9 mouse cellular contexts compared by ENCODE assay signal in genomic region chr2:84475601-84476000, GRCm38 (mm10). TPM values are rescaled to one million over a fixed set of nuclear protein-coding genes. Genes with fewer than 3 reads are reported as not detected.
DNase-seq lines count a peak whose midpoint lies in the region; ATAC-seq and TF ChIP-seq lines count a peak whose summit lies in the region.
"Had no signal": no experiment of that assay in that cellular context is flagged by ENCODE, and none has a peak within 500 bp of the region (broad histone marks: within the 10 kb centered on the region; RNA-seq: fewer than 3 reads in every experiment).

No protein-coding gene starts in this region.

- no peak for TF ChIP-seq CTCF in G1E (IDR thresholded peaks at IDR 0.05; ENCODE audit: low read depth, low read length)
- no peak for TF ChIP-seq CTCF in embryonic fibroblast, embryonic 13.5 days (IDR thresholded peaks at IDR 0.05; ENCODE audit: borderline replicate concordance, insufficient read depth, low read length)

- H3K36me3 ChIP-seq in heart, embryonic 14.5 days (ENCODE audit: control insufficient read depth, insufficient read depth, low read length), result peaks cover 15% of the 10 kb centered on the region
- H3K36me3 ChIP-seq in G1E (replicated peaks), result peaks cover 32% of the 10 kb centered on the region
- peaks cover 4% of the 10 kb centered on the region; the same call in 1 of the 2 replicates for H3K36me3 ChIP-seq in liver, embryonic 12.5 days

- peak; percentile 51; the same call in 1 of the 2 replicates for ATAC-seq in heart, embryonic 14.5 days (ENCODE audit: insufficient number of reproducible peaks, insufficient read depth, low FRiP score, low read depth)
- no peak for ATAC-seq in G1E (ENCODE audit: extremely low read depth, insufficient number of reproducible peaks, low FRiP score, poor library complexity, severe bottlenecking)
- no peak for ATAC-seq in liver, embryonic 12.5 days

- no peak for TF ChIP-seq POLR2A in embryonic fibroblast, embryonic 13.5 days (IDR thresholded peaks at IDR 0.05; ENCODE audit: low read depth, low read length)

- H3K9me3 ChIP-seq in heart, embryonic 14.5 days (ENCODE audit: control insufficient read depth, low read length), result no peaks in the 10 kb centered on the region
- H3K9me3 ChIP-seq in G1E (replicated peaks), result no peaks in the 10 kb centered on the region
- H3K9me3 ChIP-seq in liver, embryonic 12.5 days (replicated peaks), result no peaks in the 10 kb centered on the region

- no peaks in the 10 kb centered on the region for H3K27me3 ChIP-seq in heart, embryonic 14.5 days (ENCODE audit: control insufficient read depth, insufficient read depth, low read length)
- no peaks in the 10 kb centered on the region; the same call in 1 of the 2 replicates for H3K27me3 ChIP-seq in G1E (ENCODE audit: insufficient read depth, low read length)
- no peaks in the 10 kb centered on the region for H3K27me3 ChIP-seq in liver, embryonic 12.5 days (replicated peaks)

- no peak for DNase-seq in heart, adult 18-20 months
- DNase-seq in G1E (ENCODE audit: low spot score), result no peak
- DNase-seq in gastrocnemius, postnatal 10 days, result no peak
- DNase-seq in left cerebral cortex, adult 18-20 months (ENCODE audit: low spot score in 2 of 2), result no peak
- DNase-seq in c-Kit-positive CD71-positive TER-119-positive erythroid progenitor cells, embryonic 14.5 days (ENCODE audit: low spot score), result no peak
- DNase-seq: kidney, postnatal 14 days had no signal

- peak overlapping the region; percentile 76 for H3K4me2 ChIP-seq in heart, embryonic 14.5 days (ENCODE audit: low read length)
- peak overlapping the region; percentile 66 for H3K4me2 ChIP-seq in liver, embryonic 12.5 days

- H3K9ac ChIP-seq in heart, embryonic 14.5 days (ENCODE audit: low read length), result peak overlapping the region; percentile 79
- H3K9ac ChIP-seq in liver, embryonic 12.5 days, result peak overlapping the region; percentile 51; the same call in 1 of the 2 replicates

- H3K4me1 ChIP-seq in heart, embryonic 14.5 days (ENCODE audit: control insufficient read depth in 2 of 2, insufficient read depth in 2 of 2, low read length in 2 of 2), result peaks cover 24 to 29% of the 10 kb centered on the region in 2 experiments
- H3K4me1 ChIP-seq in G1E (ENCODE audit: insufficient read depth, low read depth, low read length), result peaks cover 33% of the 10 kb centered on the region
- H3K4me1 ChIP-seq in embryonic fibroblast, embryonic 13.5 days (ENCODE audit: control insufficient read depth, insufficient read depth, low read length), result no peaks in the 10 kb centered on the region
- H3K4me1 ChIP-seq in liver, embryonic 12.5 days, result peaks cover 32% of the 10 kb centered on the region

- peak overlapping the region; percentile 96 to 98 for H3K27ac ChIP-seq in heart, embryonic 14.5 days (replicated peaks in 1 of 2; ENCODE audit: control insufficient read depth in 1 of 2, insufficient read depth in 1 of 2, low read depth in 2 of 2, low read length in 2 of 2)
- no peak overlapping the region for H3K27ac ChIP-seq in embryonic fibroblast, embryonic 13.5 days (ENCODE audit: insufficient read depth, low read length)
- H3K27ac ChIP-seq in liver, embryonic 12.5 days, result peak overlapping the region; percentile 77

- H3K4me3 ChIP-seq in heart, embryonic 14.5 days (ENCODE audit: control insufficient read depth in 1 of 2, insufficient read depth in 1 of 2, low read depth in 1 of 2, low read length in 2 of 2), result peak overlapping the region; percentile 46 to 56
- H3K4me3 ChIP-seq in G1E (ENCODE audit: low read depth, low read length), result peak overlapping the region; percentile 66
- peak overlapping the region; percentile 41 for H3K4me3 ChIP-seq in embryonic fibroblast, embryonic 13.5 days (ENCODE audit: insufficient read depth, low read length)
- peak overlapping the region; percentile 54 for H3K4me3 ChIP-seq in liver, embryonic 12.5 days

- 0% methylated on average over 1 of the region's 1 CpGs for WGBS in heart, embryonic 14.5 days
- 18% methylated on average over 1 of the region's 1 CpGs for WGBS in liver, embryonic 12.5 days (ENCODE audit: insufficient replicate concordance)

RNA-seq across cellular contexts. Expression of gene Tfpi, which starts 1.0 kb away (rescaled TPM):
- polyA plus RNA-seq in heart, embryonic 14.5 days (2014; fragmentation: Nextera tagmentation; extraction: Ambion mirVana), result 87.0 and 90.8 TPM in 2 replicates
- total RNA-seq in heart, adult 18-20 months (2021), result 10 to 100 TPM; 48.7 to 70.1 TPM
- total RNA-seq in G1E (2014; fragmentation: Nextera tagmentation), result 61.5 and 62.5 TPM in 2 replicates
- 37.1 and 41.4 TPM in 2 replicates for total RNA-seq in G1E (2017)
- polyA plus RNA-seq in G1E (2012), result 1.2 TPM in 2 replicates
- polyA plus RNA-seq in embryonic fibroblast, embryonic 13.5 days (2011; ENCODE audit: insufficient read length, low read depth, missing spikeins), result 71.4 and 91.8 TPM in 2 replicates
- 25.0 and 25.8 TPM in 2 replicates for polyA plus RNA-seq in liver, embryonic 12.5 days (2016; fragmentation: Nextera tagmentation; extraction: Ambion mirVana)
- total RNA-seq in gastrocnemius, postnatal 10 days (2021), result 10 to 100 TPM; 11.3 to 13.0 TPM
- 1 to 10 TPM; 4.8 to 5.2 TPM for total RNA-seq in left cerebral cortex, adult 18-20 months (2021)

RNA-seq across cellular contexts. Expression of gene Calcrl, which starts 50.4 kb away (rescaled TPM):
- polyA plus RNA-seq in heart, embryonic 14.5 days (2014; fragmentation: Nextera tagmentation; extraction: Ambion mirVana), result 44.6 and 55.3 TPM in 2 replicates
- 10 to 100 TPM; 25.3 to 27.4 TPM for total RNA-seq in heart, adult 18-20 months (2021)
- total RNA-seq in G1E (2014; fragmentation: Nextera tagmentation), result 6.5 and 12.7 TPM in 2 replicates
- total RNA-seq in G1E (2017), result 17.3 and 17.9 TPM in 2 replicates
- polyA plus RNA-seq in G1E (2012), result 0.05 and 0.07 TPM in 2 replicates
- polyA plus RNA-seq in embryonic fibroblast, embryonic 13.5 days (2011; ENCODE audit: insufficient read length, low read depth, missing spikeins), result 9.2 and 10.3 TPM in 2 replicates
- polyA plus RNA-seq in liver, embryonic 12.5 days (2016; fragmentation: Nextera tagmentation; extraction: Ambion mirVana), result 22.1 and 24.6 TPM in 2 replicates
- total RNA-seq in gastrocnemius, postnatal 10 days (2021), result 10 to 100 TPM; 24.5 to 31.6 TPM
- 1 to 10 TPM; 3.7 to 5.9 TPM for total RNA-seq in left cerebral cortex, adult 18-20 months (2021)
